Mouse (Mus musculus): ENCODE results near the gene Rbm3. TPM values are rescaled to one million over a fixed set of nuclear protein-coding genes. Genes with fewer than 3 reads are reported as not detected.

Rbm3 gene
- 421 and 458 TPM in 2 replicates for polyA plus RNA-seq (2011; ENCODE audit: insufficient read depth, insufficient read length, low read depth, missing spikeins)

- TF ChIP-seq CTCF (IDR thresholded peaks at IDR 0.05; ENCODE audit: low read depth, low read length) (no peak), EP300 (IDR thresholded peaks at IDR 0.05; ENCODE audit: insufficient read depth, low read depth, low read length) (0 out of 2 replicates have a peak, but pooled peaks have one; percentile 3), POLR2A (IDR thresholded peaks at IDR 0.05; ENCODE audit: insufficient read depth, low read length) (no peak)
- Histone ChIP-seq H3K27ac (ENCODE audit: insufficient read depth, low read length) (peak within 1 kb of the TSS; percentile 95), H3K9me3 (replicated peaks; ENCODE audit: control insufficient read depth, insufficient read depth, low read length, poor library complexity, severe bottlenecking) (no peaks in the 10 kb centered on the region), H3K4me3 (ENCODE audit: low read depth, low read length) (peak within 1 kb of the TSS; percentile 97), H3K36me3 (ENCODE audit: control insufficient read depth, insufficient read depth, low read length, poor library complexity, severe bottlenecking) (peaks cover 41% of the 10 kb centered on the region), H3K4me1 (ENCODE audit: control insufficient read depth, insufficient read depth, low read length) (no peaks in the 10 kb centered on the region), H3K9ac (ENCODE audit: low read depth, poor library complexity, severe bottlenecking) (peak within 1 kb of the TSS; percentile 90), H3K27me3 (ENCODE audit: control insufficient read depth, insufficient read depth, low read length, poor library complexity, severe bottlenecking) (no peaks in the 10 kb centered on the region)
Measured at GRCm38 (mm10) chrX:8145153-8145991, at the start of gene Rbm3. Rbm3 (minus strand) TSS chrX:8145880.

- Histone ChIP-seq H3K4me3 (ENCODE audit: low read depth, low read length) (peak within 1 kb of the TSS; percentile 71), H3K27ac (ENCODE audit: insufficient read depth, low read length) (peak within 1 kb of the TSS; percentile 72), H3K9me3 (replicated peaks; ENCODE audit: control insufficient read depth, insufficient read depth, low read length, poor library complexity, severe bottlenecking) (no peaks in the 10 kb centered on the region), H3K9ac (ENCODE audit: low read depth, poor library complexity, severe bottlenecking) (peak within 1 kb of the TSS; percentile 27), H3K4me1 (ENCODE audit: control insufficient read depth, insufficient read depth, low read length) (peaks cover 2% of the 10 kb centered on the region), H3K36me3 (ENCODE audit: control insufficient read depth, insufficient read depth, low read length, poor library complexity, severe bottlenecking) (no peaks in the 10 kb centered on the region), H3K27me3 (ENCODE audit: control insufficient read depth, insufficient read depth, low read length, poor library complexity, severe bottlenecking) (no peaks in the 10 kb centered on the region)
- TF ChIP-seq CTCF (IDR thresholded peaks at IDR 0.05; ENCODE audit: low read depth, low read length): no peak
- TF ChIP-seq POLR2A (IDR thresholded peaks at IDR 0.05; ENCODE audit: insufficient read depth, low read length): no peak
- no peak for TF ChIP-seq EP300 (IDR thresholded peaks at IDR 0.05; ENCODE audit: insufficient read depth, low read depth, low read length)
Measured at GRCm38 (mm10) chrX:8193419-8193723, 47.7 kb upstream of the Rbm3 start, which contains the start of gene Ebp. Ebp (minus strand) TSS chrX:8193512.

- Histone ChIP-seq H3K4me3 (ENCODE audit: low read depth, low read length) (peak overlapping the region; percentile 71), H3K27ac (ENCODE audit: insufficient read depth, low read length) (peak overlapping the region; percentile 72), H3K36me3 (ENCODE audit: control insufficient read depth, insufficient read depth, low read length, poor library complexity, severe bottlenecking) (no peaks in the 10 kb centered on the region; the same call in 1 of the 2 replicates), H3K27me3 (ENCODE audit: control insufficient read depth, insufficient read depth, low read length, poor library complexity, severe bottlenecking) (no peaks in the 10 kb centered on the region), H3K4me1 (ENCODE audit: control insufficient read depth, insufficient read depth, low read length) (peaks cover 2% of the 10 kb centered on the region), H3K9me3 (replicated peaks; ENCODE audit: control insufficient read depth, insufficient read depth, low read length, poor library complexity, severe bottlenecking) (no peaks in the 10 kb centered on the region), H3K9ac (ENCODE audit: low read depth, poor library complexity, severe bottlenecking) (peak overlapping the region; percentile 27)
- TF ChIP-seq POLR2A (IDR thresholded peaks at IDR 0.05; ENCODE audit: insufficient read depth, low read length) (no peak), CTCF (IDR thresholded peaks at IDR 0.05; ENCODE audit: low read depth, low read length) (no peak), EP300 (IDR thresholded peaks at IDR 0.05; ENCODE audit: insufficient read depth, low read depth, low read length) (no peak)
Measured at GRCm38 (mm10) chrX:8192640-8193418, 47.1 kb upstream of the Rbm3 start.

GRCm38 (mm10) chrX:8192126-8192639 lies 46.5 kb upstream of the Rbm3 start:
- Histone ChIP-seq H3K4me3 (ENCODE audit: low read depth, low read length) (peak overlapping the region; percentile 71), H3K4me1 (ENCODE audit: control insufficient read depth, insufficient read depth, low read length) (peaks cover 2% of the 10 kb centered on the region), H3K9ac (ENCODE audit: low read depth, poor library complexity, severe bottlenecking) (peak overlapping the region; percentile 27), H3K27me3 (ENCODE audit: control insufficient read depth, insufficient read depth, low read length, poor library complexity, severe bottlenecking) (no peaks in the 10 kb centered on the region), H3K9me3 (replicated peaks; ENCODE audit: control insufficient read depth, insufficient read depth, low read length, poor library complexity, severe bottlenecking) (no peaks in the 10 kb centered on the region), H3K27ac (ENCODE audit: insufficient read depth, low read length) (peak overlapping the region; percentile 24; the same call in 1 of the 2 replicates), H3K36me3 (ENCODE audit: control insufficient read depth, insufficient read depth, low read length, poor library complexity, severe bottlenecking) (no peaks in the 10 kb centered on the region; the same call in 1 of the 2 replicates)
- TF ChIP-seq POLR2A (IDR thresholded peaks at IDR 0.05; ENCODE audit: insufficient read depth, low read length) (no peak), CTCF (IDR thresholded peaks at IDR 0.05; ENCODE audit: low read depth, low read length) (no peak), EP300 (IDR thresholded peaks at IDR 0.05; ENCODE audit: insufficient read depth, low read depth, low read length) (no peak)

- Histone ChIP-seq H3K4me3 (ENCODE audit: low read depth, low read length) (no peak overlapping the region), H3K9ac (ENCODE audit: low read depth, poor library complexity, severe bottlenecking) (no peak overlapping the region), H3K9me3 (replicated peaks; ENCODE audit: control insufficient read depth, insufficient read depth, low read length, poor library complexity, severe bottlenecking) (no peaks in the 10 kb centered on the region), H3K4me1 (ENCODE audit: control insufficient read depth, insufficient read depth, low read length) (peaks cover 2% of the 10 kb centered on the region), H3K36me3 (ENCODE audit: control insufficient read depth, insufficient read depth, low read length, poor library complexity, severe bottlenecking) (peaks cover 2% of the 10 kb centered on the region), H3K27me3 (ENCODE audit: control insufficient read depth, insufficient read depth, low read length, poor library complexity, severe bottlenecking) (no peaks in the 10 kb centered on the region), H3K27ac (ENCODE audit: insufficient read depth, low read length) (peak overlapping the region; percentile 91)
- TF ChIP-seq POLR2A (IDR thresholded peaks at IDR 0.05; ENCODE audit: insufficient read depth, low read length): no peak
- no peak for TF ChIP-seq CTCF (IDR thresholded peaks at IDR 0.05; ENCODE audit: low read depth, low read length)
- TF ChIP-seq EP300 (IDR thresholded peaks at IDR 0.05; ENCODE audit: insufficient read depth, low read depth, low read length): no peak
Measured at GRCm38 (mm10) chrX:8182871-8183540, 37.3 kb upstream of the Rbm3 start.
